Mouse (Mus musculus) liver, postnatal 0 days (tissue): ENCODE results near the gene BC024978. TPM values are rescaled to one million over a fixed set of nuclear protein-coding genes. Genes with fewer than 3 reads are reported as not detected.

Source experiments
- ATAC-seq: fragments of 200-750 bp; cut with Nextera tagmentation; 2 replicates; pipeline ENCODE4 v1.8.0; 2017; ENCODE audit warnings: mild to moderate bottlenecking, moderate library complexity
- DNase-seq: peaks from one replicate; pipeline ENCODE4 v3.0.0-alpha.2; 2016
- H3K27ac ChIP-seq: fragments of 300-500 bp; sonication (generic); 2 replicates; pipeline ENCODE4 v1.5.1; 2014; ENCODE audit warnings: antibody characterized with exemption, moderate library complexity, mild to moderate bottlenecking, low read depth
- H3K27me3 ChIP-seq: fragments of 300-500 bp; sonication (generic); 2 replicates; pipeline ENCODE4 v1.6.1; 2014; ENCODE audit warnings: low read length, control low read depth, mixed read lengths; ENCODE audit not compliant: insufficient read depth
- H3K36me3 ChIP-seq: fragments of 300-500 bp; sonication (generic); replicated peaks from 2 replicates; pipeline ENCODE4 v1.6.1; 2014; ENCODE audit warnings: mild to moderate bottlenecking, control low read depth, low read length, moderate library complexity, mixed read lengths; ENCODE audit not compliant: insufficient read depth
- H3K4me1 ChIP-seq: fragments of 300-500 bp; sonication (generic); 2 replicates; pipeline ENCODE4 v1.6.1; 2014; ENCODE audit warnings: antibody characterized with exemption, mild to moderate bottlenecking, control low read depth; ENCODE audit not compliant: insufficient read depth
- H3K4me2 ChIP-seq: fragments of 300-500 bp; sonication (generic); 2 replicates; pipeline ENCODE4 v1.6.1; 2014; ENCODE audit warnings: low read depth, mild to moderate bottlenecking, low read length, moderate library complexity, mixed read lengths
- H3K4me3 ChIP-seq: fragments of 300-500 bp; sonication (generic); 2 replicates; pipeline ENCODE4 v1.5.1; 2014; ENCODE audit warnings: low read depth, low read length
- H3K9ac ChIP-seq: fragments of 300-500 bp; sonication (generic); replicated peaks from 2 replicates; pipeline ENCODE4 v1.6.1; 2014; ENCODE audit warnings: mild to moderate bottlenecking, moderate library complexity
- H3K9me3 ChIP-seq: fragments of 300-500 bp; sonication (generic); 2 replicates; pipeline ENCODE4 v1.6.1; 2016; ENCODE audit warnings: mild to moderate bottlenecking, control low read depth, low read length, mixed read lengths
- CTCF ChIP-seq: sonication (generic); IDR thresholded peaks from 2 replicates; pipeline ENCODE4 v1.5.1; 2016; ENCODE audit warnings: antibody characterized with exemption, low read depth
- EP300 ChIP-seq: IDR thresholded peaks from 2 replicates; pipeline ENCODE4 v1.6.1; 2016; ENCODE audit warnings: antibody characterized with exemption, low read depth, mild to moderate bottlenecking
- WGBS: fragments of 180-500 bp; shearing (Covaris S2); extraction: QIAGEN DNeasy Blood & Tissue Kit; methylation state at CpG from one replicate; pipeline ENCODE4 v1.1.7; 2014; ENCODE audit not compliant: insufficient replicate concordance; 5-methylcytosine and 5-hydroxymethylcytosine counted together
- polyA plus RNA-seq: library from polyadenylated mRNA; unstranded; fragments of >200 nt; fragmentation: Nextera tagmentation; extraction: Ambion mirVana; gene quantifications from 2 replicates; pipeline ENCODE4 v1.2.1, GENCODE M21; 2015

The BC024978 gene
- polyA plus RNA-seq, 1 experiment from 2014 or later: 1.00 TPM

- WGBS: 89% methylated on average over 5 of the region's 5 CpGs
- ATAC-seq: no peak
- Histone ChIP-seq H3K4me3 (no peak overlapping the region), H3K4me1 (0 out of 2 replicates have a peak, but pooled peaks cover 3% of the 10 kb centered on the region), H3K4me2 (no peak overlapping the region), H3K9me3 (no peaks in the 10 kb centered on the region), H3K9ac (no peak overlapping the region), H3K27me3 (no peaks in the 10 kb centered on the region), H3K36me3 (no peaks in the 10 kb centered on the region; the same call in 1 of the 2 replicates), H3K27ac (0 out of 2 replicates have a peak overlapping the region, but pooled peaks have one; percentile 48)
- no peak for DNase-seq
- TF ChIP-seq CTCF (no peak), EP300 (no peak)
These were observed 54.3 kb downstream of the BC024978 start for GRCm38 (mm10) chr7:27249928-27250327.

GRCm38 (mm10) chr7:27251946-27252345 is 56.4 kb downstream of the BC024978 start:
- Histone ChIP-seq H3K27me3 (no peaks in the 10 kb centered on the region), H3K9me3 (no peaks in the 10 kb centered on the region), H3K27ac (peak overlapping the region; percentile 92), H3K9ac (no peak overlapping the region), H3K36me3 (no peaks in the 10 kb centered on the region; the same call in 1 of the 2 replicates), H3K4me1 (0 out of 2 replicates have a peak, but pooled peaks cover 3% of the 10 kb centered on the region), H3K4me2 (peak overlapping the region; percentile 46; the same call in 1 of the 2 replicates), H3K4me3 (peak overlapping the region; percentile 10; the same call in 1 of the 2 replicates)
- TF ChIP-seq CTCF (no peak), EP300 (peak; percentile 80; the same call in 1 of the 2 replicates)
- WGBS: 43% methylated on average over 6 of the region's 6 CpGs
- ATAC-seq: peak; percentile 97
- peak; percentile 83 for DNase-seq

- ATAC-seq: no peak
- no peaks in the 10 kb centered on the region for H3K36me3 ChIP-seq
These were observed 60.1 kb downstream of the BC024978 start for GRCm38 (mm10) chr7:27255721-27256120.

GRCm38 (mm10) chr7:27257046-27257851 is 61.7 kb downstream of the BC024978 start:
- Histone ChIP-seq H3K4me1 (peaks cover 24% of the 10 kb centered on the region), H3K9me3 (no peaks in the 10 kb centered on the region), H3K27me3 (no peaks in the 10 kb centered on the region), H3K27ac (peak overlapping the region; percentile 81; the same call in 1 of the 2 replicates), H3K36me3 (no peaks in the 10 kb centered on the region), H3K4me2 (peak overlapping the region; percentile 99), H3K4me3 (no peak overlapping the region), H3K9ac (peak overlapping the region; percentile 16; the same call in 1 of the 2 replicates)
- WGBS: 64% methylated on average over 27 of the region's 27 CpGs
- no peak for TF ChIP-seq CTCF
- TF ChIP-seq EP300: no peak
- peak; percentile 42 for DNase-seq
- no peak for ATAC-seq

More at GRCm38 (mm10) chr7:27255721-27256120, 60.1 kb downstream of the BC024978 start:
- TF ChIP-seq EP300: no peak
- peak; percentile 68 for TF ChIP-seq CTCF
- Histone ChIP-seq H3K27ac (no peak overlapping the region), H3K9ac (no peak overlapping the region), H3K27me3 (no peaks in the 10 kb centered on the region), H3K4me3 (no peak overlapping the region), H3K9me3 (no peaks in the 10 kb centered on the region), H3K4me1 (peaks cover 24% of the 10 kb centered on the region), H3K4me2 (no peak overlapping the region)
- peak; percentile 33 for DNase-seq
- WGBS: 69% methylated on average over 3 of the region's 3 CpGs

GRCm38 (mm10) chr7:27257852-27258204 is 62.2 kb downstream of the BC024978 start:
- Histone ChIP-seq H3K9ac (peak overlapping the region; percentile 57; the same call in 1 of the 2 replicates), H3K36me3 (no peaks in the 10 kb centered on the region), H3K4me2 (peak overlapping the region; percentile 99), H3K27ac (peak overlapping the region; percentile 81), H3K4me1 (peaks cover 24% of the 10 kb centered on the region), H3K4me3 (peak overlapping the region; percentile 68), H3K27me3 (no peaks in the 10 kb centered on the region), H3K9me3 (no peaks in the 10 kb centered on the region)
- no peak for ATAC-seq
- DNase-seq: peak; percentile 49
- no peak for TF ChIP-seq CTCF
- 17% methylated on average over 4 of the region's 6 CpGs for WGBS

GRCm38 (mm10) chr7:27258205-27258899 is 62.8 kb downstream of the BC024978 start, which contains the start of gene Numbl:
Gene Numbl (plus strand): TSS chr7:27258433.
- peak within 1 kb of the TSS; percentile 68 for H3K4me3 ChIP-seq
- peaks cover 23% of the 10 kb centered on the region for H3K4me1 ChIP-seq
- peak within 1 kb of the TSS; percentile 99 for H3K4me2 ChIP-seq
- H3K27me3 ChIP-seq: no peaks in the 10 kb centered on the region
- no peak for TF ChIP-seq CTCF
- TF ChIP-seq EP300: peak; percentile 21; the same call in 1 of the 2 replicates
- H3K9me3 ChIP-seq: no peaks in the 10 kb centered on the region
- peak within 1 kb of the TSS; percentile 81 for H3K9ac ChIP-seq
- DNase-seq (peak; percentile 98), ATAC-seq (peak; percentile 91)
- H3K27ac ChIP-seq: peak within 1 kb of the TSS; percentile 81
- WGBS: 0% methylated on average over 46 of the region's 47 CpGs
- no peaks in the 10 kb centered on the region for H3K36me3 ChIP-seq
